Mouse (Mus musculus) liver, adult 2 months (tissue): Measurements from ENCODE around the gene Nfya.

ENCODE experiments used
- CTCF ChIP-seq: fragments of 200-500 bp; IDR thresholded peaks from 2 replicates; pipeline ENCODE4 v1.5.1; 2011; ENCODE audit warnings: low read depth, low read length, control low read depth
- POLR2A ChIP-seq: fragments of 200-500 bp; IDR thresholded peaks from 2 replicates; pipeline ENCODE4 v1.6.1; 2011; ENCODE audit warnings: low read length, control low read depth; ENCODE audit not compliant: insufficient read depth; ENCODE audit errors: extremely low read depth

GRCm38 (mm10) chr17:48385786-48386461 lies 23.8 kb downstream of the Nfya start:
- TF ChIP-seq POLR2A (no peak), CTCF (no peak)
